Mouse (Mus musculus): ENCODE measurements around the gene Nrbf2. TPM values are rescaled to one million over a fixed set of nuclear protein-coding genes. Genes with fewer than 3 reads are reported as not detected.

Gene Nrbf2
- 10 to 100 TPM; 13.4 to 15.4 TPM for total RNA-seq (2023)

GRCm38 (mm10) chr10:67285176-67285814, at the start of gene Nrbf2:
Nrbf2 (minus strand) TSS chr10:67285305.

Other genes with a start within 250 kb of the Nrbf2 start
- gene Jmjd1c, start 189.2 kb downstream of the Nrbf2 start, total RNA-seq (2023): 100 to 1,000 TPM; 159 to 168 TPM
- gene Reep3, start 188.4 kb downstream of the Nrbf2 start, total RNA-seq (2023): 10 to 100 TPM; 62.9 to 68.0 TPM

Data from neutrophil, adult 59 days (primary cell).